Mouse (Mus musculus) heart, postnatal 0 days (tissue): Measurements from ENCODE around the gene Nebl. TPM values are rescaled to one million over a fixed set of nuclear protein-coding genes. Genes with fewer than 3 reads are reported as not detected.
"Not testable (repeated sequence)": the region's sequence is repeated elsewhere in the genome, so short reads cannot be mapped to it uniquely, and the experiment has no call there.

Source experiments
- ATAC-seq: fragments of 200-750 bp; cut with Nextera tagmentation; 2 replicates; pipeline ENCODE4 v1.8.0; 2017; ENCODE audit warnings: low read depth, moderate number of reproducible peaks, moderate library complexity; ENCODE audit not compliant: insufficient read depth
- DNase-seq: peaks from one replicate; pipeline ENCODE4 v3.0.0-alpha.2; 2016; ENCODE audit warnings: low spot score
- H3K27ac ChIP-seq: fragments of 300-500 bp; sonication (generic); 2 replicates; pipeline ENCODE4 v1.5.1; 2014; ENCODE audit warnings: low read depth, mild to moderate bottlenecking
- H3K27me3 ChIP-seq: fragments of 300-500 bp; sonication (generic); 2 replicates; pipeline ENCODE4 v1.6.1; 2014; ENCODE audit warnings: low read length, mixed read lengths; ENCODE audit not compliant: control insufficient read depth, insufficient read depth
- H3K36me3 ChIP-seq: fragments of 300-500 bp; sonication (generic); replicated peaks from 2 replicates; pipeline ENCODE4 v1.6.1; 2014; ENCODE audit warnings: low read length, mixed read lengths; ENCODE audit not compliant: control insufficient read depth, insufficient read depth
- H3K4me1 ChIP-seq: fragments of 300-500 bp; sonication (generic); 2 replicates; pipeline ENCODE4 v1.6.1; 2014; ENCODE audit warnings: antibody characterized with exemption; ENCODE audit not compliant: control insufficient read depth, insufficient read depth
- H3K4me2 ChIP-seq: fragments of 300-500 bp; sonication (generic); 2 replicates; pipeline ENCODE4 v1.6.1; 2014; ENCODE audit warnings: low read depth, mild to moderate bottlenecking, low read length, moderate library complexity
- H3K4me3 ChIP-seq: fragments of 300-500 bp; sonication (generic); 2 replicates; pipeline ENCODE4 v1.5.1; 2014; ENCODE audit warnings: low read depth, low read length
- H3K9ac ChIP-seq: fragments of 300-500 bp; sonication (generic); replicated peaks from 2 replicates; pipeline ENCODE4 v1.6.1; 2014; ENCODE audit warnings: low read depth, low read length, mixed read lengths
- H3K9me3 ChIP-seq: fragments of 300-500 bp; sonication (generic); replicated peaks from 2 replicates; pipeline ENCODE4 v1.6.1; 2016; ENCODE audit warnings: low read length; ENCODE audit not compliant: control insufficient read depth
- CTCF ChIP-seq: IDR thresholded peaks from 2 replicates; pipeline ENCODE4 v1.5.1; 2016; ENCODE audit warnings: antibody characterized with exemption, control low read depth, low read depth
- EP300 ChIP-seq: IDR thresholded peaks from 2 replicates; pipeline ENCODE4 v1.6.1; 2016; ENCODE audit warnings: antibody characterized with exemption, low read depth
- WGBS: fragments of 180-500 bp; shearing (Covaris S2); extraction: QIAGEN DNeasy Blood & Tissue Kit; methylation state at CpG from one replicate; pipeline ENCODE4 v1.1.7; 2014; 5-methylcytosine and 5-hydroxymethylcytosine counted together
- microRNA-seq: library from miRNA; unstranded; fragments of <30 nt; microRNA quantifications from one replicate; pipeline ENCODE4, GENCODE M21; 2016
- polyA plus RNA-seq: library from polyadenylated mRNA; unstranded; fragments of >200 nt; fragmentation: Nextera tagmentation; extraction: Ambion mirVana; gene quantifications from 2 replicates; pipeline ENCODE4 v1.2.1, GENCODE M21; 2015
- total RNA-seq: library from RNA; depleted of rRNA; stranded (reverse); fragments of >200 nt; gene quantifications from 2 replicates; pipeline ENCODE4 v1.2.3, GENCODE M21; 2014; ENCODE audit warnings: low replicate concordance

Gene Nebl
- total and polyA plus RNA-seq, 2 experiments from 2014 or later = 184 to 292 TPM

DNA sequence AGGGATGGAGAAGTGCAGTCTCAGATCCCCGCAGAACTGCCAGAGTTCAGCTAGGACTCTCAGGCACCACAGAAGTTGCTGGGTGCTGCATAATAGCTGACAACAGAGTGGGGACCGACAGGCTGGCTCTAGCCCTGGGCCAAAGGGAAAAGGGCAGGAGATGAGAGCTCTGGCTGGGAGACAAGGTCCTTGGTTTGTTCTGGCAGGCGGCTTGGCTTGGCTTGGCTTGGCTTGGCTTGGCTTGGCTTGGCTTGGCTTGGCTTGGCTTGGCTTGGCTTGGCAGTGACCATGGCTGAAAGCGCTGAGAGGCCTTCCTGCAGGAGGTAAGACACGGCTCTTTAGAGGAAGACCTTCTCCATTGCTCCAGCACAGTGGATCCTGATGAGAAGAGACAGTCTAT, 395.8 kb downstream of the Nebl start:
- Histone ChIP-seq H3K9ac (no peak overlapping the region), H3K4me3 (no peak overlapping the region), H3K9me3 (no peaks in the 10 kb centered on the region), H3K27me3 (no peaks in the 10 kb centered on the region), H3K4me1 (no peaks in the 10 kb centered on the region), H3K27ac (no peak overlapping the region), H3K4me2 (no peak overlapping the region), H3K36me3 (no peaks in the 10 kb centered on the region)
- WGBS = 68% methylated on average over 5 of the region's 5 CpGs
- no peak for DNase-seq
- no peak for TF ChIP-seq EP300
- no peak for TF ChIP-seq CTCF
- ATAC-seq = no peak

DNA sequence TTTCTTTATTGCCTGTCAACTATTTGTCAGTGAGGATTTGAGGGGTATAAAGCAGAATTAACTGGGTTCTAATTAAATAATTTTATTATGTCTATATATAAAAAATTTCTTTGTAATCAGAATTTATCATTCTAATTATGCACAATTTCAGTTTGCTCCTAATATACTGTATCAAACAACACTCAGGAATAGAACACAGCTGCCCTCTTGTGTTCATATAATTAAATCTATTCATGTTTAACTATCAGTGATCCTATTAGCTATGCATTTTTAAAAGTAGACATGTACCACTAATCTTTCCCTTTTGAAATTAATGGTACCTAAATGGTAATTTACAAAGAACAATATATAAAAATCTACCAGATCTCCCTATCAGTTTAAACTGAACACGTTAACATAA, 404.7 kb downstream of the Nebl start:
- Histone ChIP-seq H3K4me1 (no peaks in the 10 kb centered on the region), H3K27me3 (no peaks in the 10 kb centered on the region), H3K9me3 (no peaks in the 10 kb centered on the region), H3K4me2 (no peak overlapping the region), H3K4me3 (no peak overlapping the region), H3K36me3 (no peaks in the 10 kb centered on the region), H3K27ac (no peak overlapping the region), H3K9ac (no peak overlapping the region)
- DNase-seq (no peak), ATAC-seq (no peak)
- WGBS = 81% methylated on average over 1 of the region's 1 CpGs
- TF ChIP-seq CTCF (peak; percentile 35; the same call in 1 of the 2 replicates), EP300 (no peak)

DNA sequence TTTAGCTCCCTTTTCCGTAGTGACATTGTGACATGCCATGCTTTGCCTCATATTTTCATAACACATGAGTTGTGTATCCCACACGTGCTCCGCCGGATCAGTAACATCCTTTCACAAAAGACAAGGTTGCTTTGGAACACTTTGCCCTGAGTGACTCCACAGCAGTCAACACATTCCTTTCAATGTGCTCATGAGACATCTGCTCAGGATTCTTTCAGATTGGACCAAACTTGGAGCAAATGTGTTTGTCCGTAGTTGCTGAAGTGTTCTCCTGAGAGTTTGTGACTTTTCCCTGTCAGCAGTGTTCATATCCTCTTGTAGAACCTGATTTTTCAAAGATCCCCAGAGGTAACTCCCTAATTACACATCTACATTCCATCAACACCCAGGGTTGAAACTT, 414.4 kb downstream of the Nebl start:
- Histone ChIP-seq H3K4me1 (no peaks in the 10 kb centered on the region), H3K4me2 (no peak overlapping the region), H3K27me3 (no peaks in the 10 kb centered on the region), H3K9ac (no peak overlapping the region), H3K4me3 (no peak overlapping the region), H3K27ac (no peak overlapping the region), H3K9me3 (no peaks in the 10 kb centered on the region), H3K36me3 (no peaks in the 10 kb centered on the region)
- DNase-seq = no peak
- WGBS = 66% methylated on average over 5 of the region's 5 CpGs
- no peak for ATAC-seq
- TF ChIP-seq EP300 (no peak), CTCF (no peak)

DNA sequence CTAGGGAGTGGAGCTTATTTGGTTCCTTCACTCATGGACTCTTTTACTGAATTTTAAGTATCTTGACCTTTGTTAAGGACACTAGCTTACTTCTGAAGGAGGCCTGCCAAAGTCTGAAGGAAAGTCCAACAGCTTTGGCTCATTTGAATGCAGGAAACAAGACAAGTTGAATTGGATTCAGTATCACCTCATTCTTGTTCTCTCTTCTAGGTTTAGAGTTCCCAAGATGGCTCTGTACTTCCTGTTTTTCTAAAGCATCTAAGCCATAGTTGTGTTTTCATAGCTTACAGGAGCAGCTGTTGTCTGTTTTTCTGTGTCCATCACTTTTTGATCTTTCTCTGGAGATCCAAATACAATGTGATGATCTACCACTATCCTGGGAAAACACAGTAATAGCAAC, 429.9 kb downstream of the Nebl start:
- Histone ChIP-seq H3K27ac (no peak overlapping the region), H3K9me3 (no peaks in the 10 kb centered on the region), H3K9ac (no peak overlapping the region), H3K4me2 (no peak overlapping the region), H3K36me3 (no peaks in the 10 kb centered on the region), H3K27me3 (no peaks in the 10 kb centered on the region), H3K4me1 (no peaks in the 10 kb centered on the region), H3K4me3 (no peak overlapping the region)
- DNase-seq (no peak), ATAC-seq (no peak)
- TF ChIP-seq CTCF = no peak
- no peak for TF ChIP-seq EP300

DNA sequence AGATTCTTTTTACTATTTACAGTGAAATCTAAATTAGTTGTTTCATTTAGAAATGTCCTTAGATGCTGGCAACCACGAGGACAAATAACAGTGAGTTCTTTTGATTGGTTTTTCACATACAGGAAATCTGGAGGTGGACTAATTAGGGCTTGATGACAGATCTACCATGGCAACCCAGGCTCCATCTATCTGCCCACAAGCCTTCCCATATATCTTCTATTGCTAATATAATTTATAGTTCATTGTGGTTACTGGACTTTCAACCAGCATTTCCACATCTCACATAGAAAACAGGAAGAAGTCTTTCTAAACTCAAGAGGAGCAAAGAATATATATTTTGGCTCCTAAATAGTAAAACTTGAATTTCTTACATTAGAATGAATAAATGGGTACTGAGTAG, 433.8 kb downstream of the Nebl start:
- Histone ChIP-seq H3K36me3 (no peaks in the 10 kb centered on the region), H3K9me3 (no peaks in the 10 kb centered on the region), H3K4me2 (no peak overlapping the region), H3K4me3 (no peak overlapping the region), H3K4me1 (no peaks in the 10 kb centered on the region), H3K27ac (no peak overlapping the region), H3K9ac (no peak overlapping the region), H3K27me3 (no peaks in the 10 kb centered on the region)
- TF ChIP-seq EP300 (no peak), CTCF (no peak)
- whole genome bisulfite sequencing = 53% methylated on average over 1 of the region's 1 CpGs
- DNase-seq (no peak), ATAC-seq (no peak)

DNA sequence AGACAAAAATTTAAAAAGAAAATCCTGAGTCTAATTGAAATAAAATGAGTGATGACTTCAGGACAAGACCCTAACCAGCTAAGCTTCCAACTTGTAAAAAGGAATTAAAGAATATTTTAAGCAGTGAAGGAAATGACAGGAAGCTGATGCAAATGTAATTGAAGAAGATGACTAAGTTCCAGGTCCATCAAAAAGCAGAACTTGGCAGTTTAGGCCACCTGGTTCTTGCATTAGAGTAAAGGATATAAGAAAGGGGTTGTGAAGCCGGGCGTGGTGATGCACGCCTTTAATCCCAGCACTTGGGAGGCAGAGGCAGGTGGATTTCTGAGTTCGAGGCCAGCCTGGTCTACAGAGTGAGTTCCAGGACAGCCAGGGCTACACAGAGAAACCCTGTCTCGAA, 436.0 kb downstream of the Nebl start:
- H3K27ac ChIP-seq, H3K4me1 ChIP-seq, H3K9ac ChIP-seq, DNase-seq, H3K4me3 ChIP-seq, H3K9me3 ChIP-seq, H3K36me3 ChIP-seq, H3K27me3 ChIP-seq, H3K4me2 ChIP-seq, ATAC-seq: not testable (repeated sequence)
- WGBS = 77% methylated on average over 4 of the region's 5 CpGs

Small RNAs within 50 kb of the gene (microRNA-seq; reads per million reads assigned to microRNA genes)
- gene Mir6419 = not detected
